Mouse (Mus musculus) embryo, embryonic 11 days (tissue): ENCODE results near the gene Fam160b1.
A peak's percentile ranks its signal among the peaks of the same experiment; 100 is the strongest.

Experiments used
- DNase-seq: peaks from one replicate; pipeline ENCODE4 v3.0.0-alpha.2; 2015

The Fam160b1 gene

GRCm38 (mm10) chr19:57360341-57361130 lies at the start of gene Fam160b1:
Gene Fam160b1, plus strand, starts transcription at chr19:57360680.
- DNase-seq, result peak; percentile 94

GRCm38 (mm10) chr19:57313226-57313625 lies 47.3 kb upstream of the Fam160b1 start:
- DNase-seq, result no peak

- DNase-seq, result no peak
These were observed 46.6 kb upstream of the Fam160b1 start for GRCm38 (mm10) chr19:57313891-57314345.

- DNase-seq, result peak; percentile 65
These were observed 46.0 kb upstream of the Fam160b1 start, which contains the start of gene Ablim1 for GRCm38 (mm10) chr19:57314346-57315012. Gene Ablim1, minus strand, starts transcription at chr19:57314919.

GRCm38 (mm10) chr19:57315013-57315565 lies 45.4 kb upstream of the Fam160b1 start:
- DNase-seq, result no peak

GRCm38 (mm10) chr19:57316597-57316996 lies 43.9 kb upstream of the Fam160b1 start:
- DNase-seq, result no peak

GRCm38 (mm10) chr19:57320656-57321382 lies 39.7 kb upstream of the Fam160b1 start:
- no peak for DNase-seq

- no peak for DNase-seq
These were observed 38.6 kb upstream of the Fam160b1 start for GRCm38 (mm10) chr19:57321839-57322238.

GRCm38 (mm10) chr19:57322491-57322890 lies 38.0 kb upstream of the Fam160b1 start:
- DNase-seq, result no peak

GRCm38 (mm10) chr19:57323087-57323486 lies 37.4 kb upstream of the Fam160b1 start:
- no peak for DNase-seq

GRCm38 (mm10) chr19:57325748-57326300 lies 34.7 kb upstream of the Fam160b1 start:
- peak; percentile 84 for DNase-seq

- no peak for DNase-seq
These were observed 32.8 kb upstream of the Fam160b1 start for GRCm38 (mm10) chr19:57327679-57328078.

- DNase-seq, result no peak
These were observed 32.2 kb upstream of the Fam160b1 start for GRCm38 (mm10) chr19:57328269-57328668.

GRCm38 (mm10) chr19:57328792-57329191 lies 31.7 kb upstream of the Fam160b1 start:
- DNase-seq, result peak; percentile 66

- no peak for DNase-seq
These were observed 30.2 kb upstream of the Fam160b1 start for GRCm38 (mm10) chr19:57330309-57330708.

- no peak for DNase-seq
These were observed 29.2 kb upstream of the Fam160b1 start for GRCm38 (mm10) chr19:57331237-57331636.

- DNase-seq, result no peak
These were observed 27.1 kb upstream of the Fam160b1 start for GRCm38 (mm10) chr19:57333356-57333755.

- DNase-seq, result no peak
These were observed 25.3 kb upstream of the Fam160b1 start for GRCm38 (mm10) chr19:57335135-57335534.

- no peak for DNase-seq
These were observed 21.1 kb upstream of the Fam160b1 start for GRCm38 (mm10) chr19:57339281-57339864.

- no peak for DNase-seq
These were observed 19.4 kb upstream of the Fam160b1 start for GRCm38 (mm10) chr19:57340900-57341742.

- no peak for DNase-seq
These were observed 16.6 kb upstream of the Fam160b1 start for GRCm38 (mm10) chr19:57343860-57344259.
